28 mouse cellular contexts compared by ENCODE assay signal in the genomic region with DNA sequence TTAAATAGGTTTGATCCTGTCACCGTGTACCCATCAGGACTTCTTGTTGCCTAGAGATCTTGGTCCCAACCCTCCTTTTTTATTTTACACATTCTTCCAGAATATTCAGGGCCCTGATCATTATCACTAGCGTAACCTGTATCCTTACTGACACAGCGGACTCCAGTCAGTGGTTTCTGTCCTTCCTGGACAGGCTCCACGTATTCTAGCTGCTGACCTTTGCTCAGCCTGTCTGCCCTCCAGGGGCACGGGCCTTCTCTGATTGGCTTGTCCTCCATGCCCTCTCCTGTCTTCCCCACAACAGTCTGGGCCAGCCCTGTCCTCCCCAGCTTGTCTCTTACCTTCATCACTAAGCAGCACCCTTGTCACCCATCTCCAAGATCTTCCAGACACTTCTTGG. TPM values are rescaled to one million over a fixed set of nuclear protein-coding genes. Genes with fewer than 3 reads are reported as not detected.
DNase-seq lines count a peak whose midpoint lies in the region; ATAC-seq lines count a peak whose summit lies in the region.
"Had no signal": no experiment of that assay in that cellular context is flagged by ENCODE, and none has a peak within 500 bp of the region (broad histone marks: within the 10 kb centered on the region; RNA-seq: fewer than 3 reads in every experiment).

No protein-coding gene starts in this region.

- H3K4me1 ChIP-seq in kidney, embryonic 14.5 days (ENCODE audit: control insufficient read depth, insufficient read depth, low read length), result no peaks in the 10 kb centered on the region
- no peaks in the 10 kb centered on the region; the same call in 1 of the 2 replicates for H3K4me1 ChIP-seq in intestine, embryonic 15.5 days (replicated peaks)
- H3K4me1 ChIP-seq in liver, embryonic 15.5 days (replicated peaks), result 0 out of 2 replicates have a peak, but pooled peaks cover 4% of the 10 kb centered on the region
- H3K4me1 ChIP-seq: embryonic facial prominence, embryonic 13.5 days; heart, embryonic 15.5 days; limb, embryonic 13.5 days; megakaryocyte, embryonic 14.5 days; midbrain, embryonic 15.5 days; neural tube, embryonic 12.5 days had no signal

- 74% methylated on average over 5 of the region's 5 CpGs for WGBS in kidney, embryonic 14.5 days
- WGBS in intestine, embryonic 15.5 days, result 71% methylated on average over 5 of the region's 5 CpGs
- 59% methylated on average over 5 of the region's 5 CpGs for WGBS in liver, embryonic 15.5 days (ENCODE audit: insufficient replicate concordance)

- no peak overlapping the region for H3K27ac ChIP-seq in kidney, embryonic 14.5 days (ENCODE audit: low read depth, low read length)
- no peak overlapping the region for H3K27ac ChIP-seq in intestine, embryonic 15.5 days
- H3K27ac ChIP-seq in liver, embryonic 15.5 days (replicated peaks), result no peak overlapping the region
- H3K27ac ChIP-seq: embryonic facial prominence, embryonic 13.5 days; forebrain, embryonic 12.5 days; heart, embryonic 15.5 days; hindbrain, embryonic 13.5 days; layer of hippocampus, adult 2 months; limb, embryonic 13.5 days; midbrain, embryonic 15.5 days; neural tube, embryonic 12.5 days had no signal

- no peak for ATAC-seq in kidney, embryonic 14.5 days (ENCODE audit: low FRiP score, low TSS enrichment)
- peak; percentile 69 for ATAC-seq in intestine, embryonic 15.5 days
- peak; percentile 58; the same call in 1 of the 2 replicates for ATAC-seq in liver, embryonic 15.5 days (ENCODE audit: insufficient read depth)

- H3K36me3 ChIP-seq in kidney, embryonic 14.5 days (ENCODE audit: control insufficient read depth, insufficient read depth, low read length), result no peaks in the 10 kb centered on the region
- H3K36me3 ChIP-seq in intestine, embryonic 15.5 days, result no peaks in the 10 kb centered on the region
- H3K36me3 ChIP-seq in liver, embryonic 15.5 days (replicated peaks), result no peaks in the 10 kb centered on the region
- H3K36me3 ChIP-seq: embryonic facial prominence, embryonic 13.5 days; forebrain, embryonic 12.5 days; heart, embryonic 15.5 days; hindbrain, embryonic 13.5 days; limb, embryonic 13.5 days; midbrain, embryonic 15.5 days; neural tube, embryonic 12.5 days had no signal

- H3K9ac ChIP-seq in kidney, embryonic 14.5 days (ENCODE audit: low read depth, low read length), result no peak overlapping the region
- H3K9ac ChIP-seq in intestine, embryonic 15.5 days, result no peak overlapping the region
- no peak overlapping the region for H3K9ac ChIP-seq in liver, embryonic 15.5 days
- H3K9ac ChIP-seq: embryonic facial prominence, embryonic 13.5 days; forebrain, embryonic 12.5 days; heart, embryonic 15.5 days; hindbrain, embryonic 13.5 days; limb, embryonic 13.5 days; lung, embryonic 14.5 days; midbrain, embryonic 15.5 days; neural tube, embryonic 12.5 days had no signal

- no peaks in the 10 kb centered on the region for H3K27me3 ChIP-seq in kidney, embryonic 14.5 days (ENCODE audit: control insufficient read depth, insufficient read depth, low read length)
- no peaks in the 10 kb centered on the region for H3K27me3 ChIP-seq in intestine, embryonic 15.5 days (replicated peaks)
- no peaks in the 10 kb centered on the region for H3K27me3 ChIP-seq in liver, embryonic 15.5 days
- H3K27me3 ChIP-seq: embryonic facial prominence, embryonic 13.5 days; forebrain, embryonic 12.5 days; heart, embryonic 15.5 days; hindbrain, embryonic 13.5 days; limb, embryonic 13.5 days; megakaryocyte, embryonic 14.5 days; midbrain, embryonic 15.5 days; neural tube, embryonic 12.5 days had no signal

- no peak overlapping the region for H3K4me3 ChIP-seq in kidney, embryonic 14.5 days (ENCODE audit: low read length)
- no peak overlapping the region for H3K4me3 ChIP-seq in intestine, embryonic 15.5 days (replicated peaks)
- H3K4me3 ChIP-seq in liver, embryonic 15.5 days (replicated peaks), result no peak overlapping the region
- H3K4me3 ChIP-seq: embryonic facial prominence, embryonic 13.5 days; erythroblast, embryonic 14.5 days; forebrain, embryonic 12.5 days; heart, embryonic 15.5 days; hindbrain, embryonic 13.5 days; layer of hippocampus, adult 2 months; limb, embryonic 13.5 days; midbrain, embryonic 15.5 days; neural tube, embryonic 12.5 days had no signal

- no peak overlapping the region for H3K4me2 ChIP-seq in kidney, embryonic 14.5 days (replicated peaks; ENCODE audit: low read depth, low read length)
- no peak overlapping the region for H3K4me2 ChIP-seq in intestine, embryonic 15.5 days (replicated peaks)
- H3K4me2 ChIP-seq in liver, embryonic 15.5 days, result no peak overlapping the region
- H3K4me2 ChIP-seq: embryonic facial prominence, embryonic 13.5 days; forebrain, embryonic 12.5 days; heart, embryonic 15.5 days; hindbrain, embryonic 13.5 days; limb, embryonic 13.5 days; lung, embryonic 14.5 days; midbrain, embryonic 15.5 days; neural tube, embryonic 12.5 days had no signal

- no peaks in the 10 kb centered on the region for H3K9me3 ChIP-seq in kidney, embryonic 14.5 days (ENCODE audit: control insufficient read depth, low read length)
- H3K9me3 ChIP-seq in intestine, embryonic 15.5 days, result no peaks in the 10 kb centered on the region
- no peaks in the 10 kb centered on the region for H3K9me3 ChIP-seq in liver, embryonic 15.5 days (replicated peaks)
- H3K9me3 ChIP-seq: embryonic facial prominence, embryonic 13.5 days; forebrain, embryonic 12.5 days; heart, embryonic 15.5 days; hindbrain, embryonic 13.5 days; limb, embryonic 13.5 days; megakaryocyte, embryonic 14.5 days; midbrain, embryonic 15.5 days; neural tube, embryonic 12.5 days had no signal

- peak; percentile 77 for DNase-seq in kidney, adult 11 months
- DNase-seq in kidney, postnatal 14 days, result peak; percentile 32
- DNase-seq in lung, postnatal 4 days, result no peak
- DNase-seq in T-cell, adult 2 months (ENCODE audit: low spot score), result no peak
- DNase-seq in retina, postnatal 1 day, result no peak
- DNase-seq: adrenal gland, postnatal 10 days; cerebellum, adult 2 months; cerebellum, postnatal 36 days; embryo, embryonic 11 days; heart, postnatal 36 days; layer of hippocampus, postnatal 36 days; lung, embryonic 14.5 days; right cerebral cortex, postnatal 25 days; thymus, adult 18-20 months; thymus, postnatal 36 days had no signal

RNA-seq across cellular contexts. Expression of a gene that starts 36.2 kb away (rescaled TPM):
- polyA plus RNA-seq in kidney, embryonic 14.5 days (2014; fragmentation: Nextera tagmentation; extraction: Ambion mirVana), result 47.3 and 55.9 TPM in 2 replicates
- polyA plus RNA-seq in intestine, embryonic 15.5 days (2015; fragmentation: Nextera tagmentation; extraction: Ambion mirVana), result 43.9 and 47.9 TPM in 2 replicates
- polyA plus RNA-seq in liver, embryonic 15.5 days (2015; fragmentation: Nextera tagmentation; extraction: Ambion mirVana), result 9.5 and 11.6 TPM in 2 replicates

Comparison
In these comparisons a context has a peak if more than half of its experiments do, and no peak if none do; other contexts are left out.
1. DNase-seq: peak in kidney, adult 11 months (single experiment) and kidney, postnatal 14 days (single experiment); none in lung, postnatal 4 days (0 of 2), T-cell, adult 2 months (single experiment) and retina, postnatal 1 day (single experiment).